Mouse (Mus musculus) forebrain, embryonic 13.5 days (tissue): ENCODE data around the gene Ston2. TPM values are rescaled to one million over a fixed set of nuclear protein-coding genes. Genes with fewer than 3 reads are reported as not detected.

Experiments used
- ATAC-seq: fragments of 200-750 bp; cut with Nextera tagmentation; 2 replicates; pipeline ENCODE4 v1.8.0; 2017
- H3K27ac ChIP-seq: fragments of 300-500 bp; sonication (generic); 2 replicates; pipeline ENCODE4 v1.5.1; 2015; ENCODE audit warnings: inconsistent platforms, mild to moderate bottlenecking, moderate library complexity
- H3K27me3 ChIP-seq: fragments of 300-500 bp; sonication (generic); 2 replicates; pipeline ENCODE4 v1.6.1; 2015; ENCODE audit warnings: mild to moderate bottlenecking, inconsistent platforms
- H3K36me3 ChIP-seq: fragments of 300-500 bp; sonication (generic); 2 replicates; pipeline ENCODE4 v1.6.1; 2015; ENCODE audit warnings: mild to moderate bottlenecking, inconsistent platforms; ENCODE audit not compliant: poor library complexity, severe bottlenecking
- H3K4me1 ChIP-seq: fragments of 300-500 bp; sonication (generic); 2 replicates; pipeline ENCODE4 v1.6.1; 2015; ENCODE audit warnings: inconsistent platforms
- H3K4me2 ChIP-seq: fragments of 300-500 bp; sonication (generic); 2 replicates; pipeline ENCODE4 v1.6.1; 2015; ENCODE audit warnings: inconsistent platforms, mild to moderate bottlenecking, moderate library complexity
- H3K4me3 ChIP-seq: fragments of 300-500 bp; sonication (generic); 2 replicates; pipeline ENCODE4 v1.5.1; 2015; ENCODE audit warnings: mild to moderate bottlenecking, inconsistent platforms
- H3K9ac ChIP-seq: fragments of 300-500 bp; sonication (generic); 2 replicates; pipeline ENCODE4 v1.6.1; 2015; ENCODE audit warnings: mild to moderate bottlenecking, inconsistent platforms
- H3K9me3 ChIP-seq: fragments of 300-500 bp; sonication (generic); replicated peaks from 2 replicates; pipeline ENCODE4 v1.6.1; 2016; ENCODE audit warnings: inconsistent platforms
- whole genome bisulfite sequencing: fragments of 180-500 bp; shearing (Covaris S2); methylation state at CpG from one replicate; pipeline ENCODE4 v1.1.7; 2015; 5-methylcytosine and 5-hydroxymethylcytosine counted together
- polyA plus RNA-seq: library from polyadenylated mRNA; unstranded; fragments of >200 nt; fragmentation: Nextera tagmentation; extraction: Ambion mirVana; gene quantifications from 2 replicates; pipeline ENCODE4 v1.2.1, GENCODE M21; 2015

Gene Ston2
- 10.5 and 13.2 TPM in 2 replicates for polyA plus RNA-seq

- Histone ChIP-seq H3K9me3 (no peaks in the 10 kb centered on the region), H3K36me3 (no peaks in the 10 kb centered on the region), H3K27ac (no peak within 1 kb of the TSS), H3K27me3 (no peaks in the 10 kb centered on the region), H3K9ac (no peak within 1 kb of the TSS), H3K4me2 (no peak within 1 kb of the TSS), H3K4me3 (no peak within 1 kb of the TSS), H3K4me1 (no peaks in the 10 kb centered on the region)
- ATAC-seq, result no peak; the same call in 1 of the 2 replicates
- WGBS, result 89% methylated on average over 9 of the region's 9 CpGs
These were observed at the start of gene Ston2 for GRCm38 (mm10) chr12:91787959-91788437. Gene Ston2, minus strand, starts transcription at chr12:91788387.

GRCm38 (mm10) chr12:91837401-91838065 is 49.3 kb upstream of the Ston2 start:
- Histone ChIP-seq H3K4me1 (no peaks in the 10 kb centered on the region), H3K27ac (no peak overlapping the region), H3K9ac (no peak overlapping the region), H3K4me3 (no peak overlapping the region), H3K4me2 (no peak overlapping the region), H3K9me3 (no peaks in the 10 kb centered on the region), H3K27me3 (no peaks in the 10 kb centered on the region), H3K36me3 (peaks cover 94% of the 10 kb centered on the region)
- 94% methylated on average over 7 of the region's 7 CpGs for WGBS
- no peak for ATAC-seq

- no peak for ATAC-seq
- no peaks in the 10 kb centered on the region for H3K9me3 ChIP-seq
- H3K9ac ChIP-seq, result no peak overlapping the region
- 90% methylated on average over 5 of the region's 5 CpGs for WGBS
- H3K4me3 ChIP-seq, result no peak overlapping the region
- peaks cover 86% of the 10 kb centered on the region for H3K36me3 ChIP-seq
- H3K27me3 ChIP-seq, result no peaks in the 10 kb centered on the region
- H3K27ac ChIP-seq, result no peak overlapping the region
- H3K4me2 ChIP-seq, result no peak overlapping the region
- H3K4me1 ChIP-seq, result no peaks in the 10 kb centered on the region
These were observed 45.7 kb upstream of the Ston2 start for GRCm38 (mm10) chr12:91833939-91834333.

- no peak overlapping the region for H3K27ac ChIP-seq
- H3K4me3 ChIP-seq, result no peak overlapping the region
- no peaks in the 10 kb centered on the region for H3K9me3 ChIP-seq
- no peaks in the 10 kb centered on the region for H3K27me3 ChIP-seq
- no peak for ATAC-seq
- H3K36me3 ChIP-seq, result peaks cover 85% of the 10 kb centered on the region
- WGBS, result 91% methylated on average over 3 of the region's 3 CpGs
- no peak overlapping the region for H3K4me2 ChIP-seq
- no peaks in the 10 kb centered on the region for H3K4me1 ChIP-seq
- H3K9ac ChIP-seq, result no peak overlapping the region
These were observed 45.2 kb upstream of the Ston2 start for GRCm38 (mm10) chr12:91833237-91833938.

- Histone ChIP-seq H3K36me3 (peaks cover 83% of the 10 kb centered on the region), H3K9me3 (no peaks in the 10 kb centered on the region), H3K9ac (no peak overlapping the region), H3K4me2 (no peak overlapping the region), H3K4me1 (no peaks in the 10 kb centered on the region), H3K27me3 (no peaks in the 10 kb centered on the region), H3K27ac (no peak overlapping the region), H3K4me3 (no peak overlapping the region)
- WGBS, result 87% methylated on average over 7 of the region's 7 CpGs
- ATAC-seq, result no peak
These were observed 43.2 kb upstream of the Ston2 start for GRCm38 (mm10) chr12:91831410-91831809.

GRCm38 (mm10) chr12:91820461-91820860 is 32.3 kb upstream of the Ston2 start:
- H3K27me3 ChIP-seq, result no peaks in the 10 kb centered on the region
- no peak for ATAC-seq
- no peak overlapping the region for H3K4me2 ChIP-seq
- no peak overlapping the region for H3K9ac ChIP-seq
- H3K9me3 ChIP-seq, result no peaks in the 10 kb centered on the region
- WGBS, result 91% methylated on average over 12 of the region's 12 CpGs
- H3K4me1 ChIP-seq, result no peaks in the 10 kb centered on the region
- H3K27ac ChIP-seq, result no peak overlapping the region
- H3K4me3 ChIP-seq, result no peak overlapping the region
- H3K36me3 ChIP-seq, result peaks cover 78% of the 10 kb centered on the region

GRCm38 (mm10) chr12:91818726-91819125 is 30.5 kb upstream of the Ston2 start:
- H3K9ac ChIP-seq, result no peak overlapping the region
- H3K27ac ChIP-seq, result no peak overlapping the region
- no peak overlapping the region for H3K4me2 ChIP-seq
- no peaks in the 10 kb centered on the region for H3K27me3 ChIP-seq
- ATAC-seq, result no peak
- no peaks in the 10 kb centered on the region for H3K9me3 ChIP-seq
- H3K36me3 ChIP-seq, result peaks cover 79% of the 10 kb centered on the region
- WGBS, result 93% methylated on average over 4 of the region's 4 CpGs
- H3K4me3 ChIP-seq, result no peak overlapping the region
- no peaks in the 10 kb centered on the region for H3K4me1 ChIP-seq

GRCm38 (mm10) chr12:91815990-91816389 is 27.8 kb upstream of the Ston2 start:
- H3K27ac ChIP-seq, result no peak overlapping the region
- no peaks in the 10 kb centered on the region for H3K9me3 ChIP-seq
- no peaks in the 10 kb centered on the region for H3K4me1 ChIP-seq
- ATAC-seq, result peak; percentile 87
- H3K27me3 ChIP-seq, result no peaks in the 10 kb centered on the region
- H3K36me3 ChIP-seq, result peaks cover 81% of the 10 kb centered on the region
- no peak overlapping the region for H3K9ac ChIP-seq
- H3K4me3 ChIP-seq, result no peak overlapping the region
- 25% methylated on average over 10 of the region's 10 CpGs for WGBS
- no peak overlapping the region for H3K4me2 ChIP-seq

GRCm38 (mm10) chr12:91815552-91815951 is 27.4 kb upstream of the Ston2 start:
- no peaks in the 10 kb centered on the region for H3K27me3 ChIP-seq
- no peak overlapping the region for H3K4me3 ChIP-seq
- no peaks in the 10 kb centered on the region for H3K4me1 ChIP-seq
- ATAC-seq, result peak; percentile 57; the same call in 1 of the 2 replicates
- H3K9ac ChIP-seq, result no peak overlapping the region
- peaks cover 81% of the 10 kb centered on the region for H3K36me3 ChIP-seq
- H3K4me2 ChIP-seq, result no peak overlapping the region
- no peaks in the 10 kb centered on the region for H3K9me3 ChIP-seq
- WGBS, result 93% methylated on average over 11 of the region's 11 CpGs
- no peak overlapping the region for H3K27ac ChIP-seq

- Histone ChIP-seq H3K27me3 (no peaks in the 10 kb centered on the region), H3K9ac (no peak overlapping the region), H3K4me1 (no peaks in the 10 kb centered on the region), H3K9me3 (no peaks in the 10 kb centered on the region), H3K36me3 (peaks cover 67% of the 10 kb centered on the region), H3K4me3 (no peak overlapping the region), H3K27ac (no peak overlapping the region), H3K4me2 (no peak overlapping the region)
- WGBS, result 94% methylated on average over 8 of the region's 8 CpGs
- ATAC-seq, result no peak
These were observed 20.7 kb upstream of the Ston2 start for GRCm38 (mm10) chr12:91808911-91809310.

- ATAC-seq, result no peak
- Histone ChIP-seq H3K27me3 (no peaks in the 10 kb centered on the region), H3K36me3 (peaks cover 56% of the 10 kb centered on the region), H3K4me1 (no peaks in the 10 kb centered on the region), H3K27ac (no peak overlapping the region), H3K9ac (no peak overlapping the region), H3K9me3 (no peaks in the 10 kb centered on the region), H3K4me3 (no peak overlapping the region), H3K4me2 (no peak overlapping the region)
- 90% methylated on average over 6 of the region's 6 CpGs for WGBS
These were observed 19.6 kb upstream of the Ston2 start for GRCm38 (mm10) chr12:91807761-91808160.

GRCm38 (mm10) chr12:91807095-91807494 is 18.9 kb upstream of the Ston2 start:
- H3K9ac ChIP-seq, result no peak overlapping the region
- no peak for ATAC-seq
- WGBS, result 93% methylated on average over 11 of the region's 11 CpGs

More at GRCm38 (mm10) chr12:91807095-91807494, 18.9 kb upstream of the Ston2 start:
- H3K9me3 ChIP-seq, result no peaks in the 10 kb centered on the region
- H3K36me3 ChIP-seq, result peaks cover 49% of the 10 kb centered on the region
- H3K27ac ChIP-seq, result no peak overlapping the region
- H3K27me3 ChIP-seq, result no peaks in the 10 kb centered on the region
- H3K4me2 ChIP-seq, result no peak overlapping the region
- H3K4me3 ChIP-seq, result no peak overlapping the region
- no peaks in the 10 kb centered on the region for H3K4me1 ChIP-seq
